Mouse (Mus musculus) C2C12 (cell line): ENCODE results near the gene Sult6b1. TPM values are rescaled to one million over a fixed set of nuclear protein-coding genes. Genes with fewer than 3 reads are reported as not detected.

Source experiments
- H3K27me3 ChIP-seq: one replicate; pipeline ENCODE4 v1.6.1; 2011; ENCODE audit not compliant: control insufficient read depth, insufficient read depth, insufficient read length
- H3K36me3 ChIP-seq: one replicate; pipeline ENCODE4 v1.6.1; 2011; ENCODE audit not compliant: control insufficient read depth, insufficient read depth
- H3K4me3 ChIP-seq: one replicate; pipeline ENCODE4 v1.5.1; 2011; ENCODE audit warnings: mild to moderate bottlenecking, control low read depth; ENCODE audit not compliant: poor library complexity, insufficient read depth, severe bottlenecking
- H3K79me2 ChIP-seq: one replicate; pipeline ENCODE4 v1.6.1; 2011; ENCODE audit not compliant: control insufficient read depth, insufficient read depth
- H3K79me3 ChIP-seq: one replicate; pipeline ENCODE4 v1.6.1; 2011; ENCODE audit warnings: low read depth, control low read depth
- H3ac ChIP-seq: one replicate; pipeline ENCODE3; 2011; ENCODE audit warnings: low read depth; ENCODE audit not compliant: control insufficient read depth, insufficient read length
- CEBPB ChIP-seq: IDR thresholded peaks from one replicate; pipeline ENCODE4 v1.6.1; 2011; ENCODE audit warnings: low read depth, mild to moderate bottlenecking, control low read depth, moderate library complexity
- CTCF ChIP-seq: IDR thresholded peaks from one replicate; pipeline ENCODE4 v1.5.1; 2011; ENCODE audit not compliant: control insufficient read depth, insufficient read depth, insufficient read length
- FOSL1 ChIP-seq: IDR thresholded peaks from one replicate; pipeline ENCODE4 v1.8.0; 2011; ENCODE audit warnings: mild to moderate bottlenecking, low read length; ENCODE audit not compliant: poor library complexity, insufficient read depth, severe bottlenecking
- MAX ChIP-seq: IDR thresholded peaks from one replicate; pipeline ENCODE4 v1.6.1; 2011; ENCODE audit warnings: mild to moderate bottlenecking, control low read depth
- MYOD1 ChIP-seq: IDR thresholded peaks from one replicate; pipeline ENCODE4 v1.6.1; 2011; ENCODE audit warnings: low read depth; ENCODE audit not compliant: control insufficient read depth, insufficient read length
- MYOG ChIP-seq: IDR thresholded peaks from one replicate; pipeline ENCODE4 v1.6.1; 2011; ENCODE audit not compliant: control insufficient read depth, insufficient read length; ENCODE audit errors: extremely low read depth
- USF1 ChIP-seq: IDR thresholded peaks from one replicate; pipeline ENCODE4 v1.6.1; 2011; ENCODE audit warnings: low read depth, mild to moderate bottlenecking, control low read depth, moderate library complexity
- polyA plus RNA-seq: library from polyadenylated mRNA; unstranded; fragments of >200 nt; fragmentation: generic; extraction: Trizol; gene quantifications from one replicate; pipeline ENCODE4 v1.2.1, GENCODE M21; 2012; ENCODE audit warnings: missing spikeins

The Sult6b1 gene
- polyA plus RNA-seq, 1 experiment: 0.04 TPM

GRCm38 (mm10) chr17:78883291-78883690 lies 23.5 kb downstream of the Sult6b1 start:
- Histone ChIP-seq H3ac (no peak overlapping the region), H3K27me3 (no peaks in the 10 kb centered on the region), H3K36me3 (peaks cover under 1% of the 10 kb centered on the region), H3K79me2 (peaks cover 24% of the 10 kb centered on the region), H3K4me3 (no peak overlapping the region), H3K79me3 (peaks cover 2% of the 10 kb centered on the region)
- no peak for TF ChIP-seq USF1
- TF ChIP-seq FOSL1: no peak
- no peak for TF ChIP-seq MYOD1
- no peak for TF ChIP-seq CTCF
- TF ChIP-seq CEBPB: no peak
- no peak for TF ChIP-seq MAX
- TF ChIP-seq MYOG: no peak

- TF ChIP-seq USF1 (no peak), FOSL1 (no peak)
- Histone ChIP-seq H3K79me2 (peaks cover 24% of the 10 kb centered on the region), H3K36me3 (peaks cover 8% of the 10 kb centered on the region), H3ac (peak within 1 kb of the TSS; percentile 61), H3K27me3 (no peaks in the 10 kb centered on the region), H3K4me3 (peak within 1 kb of the TSS; percentile 72), H3K79me3 (peaks cover 2% of the 10 kb centered on the region)
These were observed 24.2 kb downstream of the Sult6b1 start, which contains the start of gene Eif2ak2 for GRCm38 (mm10) chr17:78882401-78883112. TSS of gene Eif2ak2 (minus strand) at chr17:78882573.

GRCm38 (mm10) chr17:78881878-78882304 lies 24.9 kb downstream of the Sult6b1 start:
- Histone ChIP-seq H3K4me3 (peak overlapping the region; percentile 72), H3K79me2 (peaks cover 24% of the 10 kb centered on the region), H3K27me3 (no peaks in the 10 kb centered on the region), H3K79me3 (peaks cover 2% of the 10 kb centered on the region), H3ac (peak overlapping the region; percentile 61), H3K36me3 (peaks cover 15% of the 10 kb centered on the region)
- no peak for TF ChIP-seq CTCF
- no peak for TF ChIP-seq CEBPB
- no peak for TF ChIP-seq FOSL1
- no peak for TF ChIP-seq MAX
- TF ChIP-seq MYOD1: no peak
- no peak for TF ChIP-seq USF1
- TF ChIP-seq MYOG: no peak

GRCm38 (mm10) chr17:78873886-78874285 lies 32.9 kb downstream of the Sult6b1 start:
- no peaks in the 10 kb centered on the region for H3K79me3 ChIP-seq
- no peaks in the 10 kb centered on the region for H3K27me3 ChIP-seq
- H3K4me3 ChIP-seq: no peak overlapping the region
- H3K36me3 ChIP-seq: peaks cover 26% of the 10 kb centered on the region
- TF ChIP-seq USF1 (no peak), MYOD1 (no peak), CEBPB (no peak), FOSL1 (no peak), MYOG (no peak), CTCF (no peak), MAX (no peak)
- no peaks in the 10 kb centered on the region for H3K79me2 ChIP-seq
- no peak overlapping the region for H3ac ChIP-seq

GRCm38 (mm10) chr17:78856243-78856642 lies 50.5 kb downstream of the Sult6b1 start:
- H3ac ChIP-seq: no peak overlapping the region
- H3K27me3 ChIP-seq: no peaks in the 10 kb centered on the region
- no peak overlapping the region for H3K4me3 ChIP-seq
- no peak for TF ChIP-seq CEBPB
- TF ChIP-seq MYOD1: no peak
- no peak for TF ChIP-seq MAX
- no peak for TF ChIP-seq FOSL1
- TF ChIP-seq USF1: no peak
- no peak for TF ChIP-seq MYOG
- no peak for TF ChIP-seq CTCF
- peaks cover 49% of the 10 kb centered on the region for H3K36me3 ChIP-seq
- H3K79me2 ChIP-seq: no peaks in the 10 kb centered on the region
- no peaks in the 10 kb centered on the region for H3K79me3 ChIP-seq

GRCm38 (mm10) chr17:78842271-78842928 lies 64.4 kb downstream of the Sult6b1 start:
- no peaks in the 10 kb centered on the region for H3K27me3 ChIP-seq
- no peaks in the 10 kb centered on the region for H3K79me3 ChIP-seq
- H3ac ChIP-seq: no peak overlapping the region
- no peaks in the 10 kb centered on the region for H3K79me2 ChIP-seq
- no peak overlapping the region for H3K4me3 ChIP-seq
- no peak for TF ChIP-seq MYOD1
- no peak for TF ChIP-seq CEBPB
- TF ChIP-seq FOSL1: no peak
- TF ChIP-seq MAX: no peak
- TF ChIP-seq MYOG: no peak
- TF ChIP-seq CTCF: no peak
- TF ChIP-seq USF1: no peak
- peaks cover 47% of the 10 kb centered on the region for H3K36me3 ChIP-seq
